Mouse (Mus musculus): ENCODE results near the gene Tmem125. TPM values are rescaled to one million over a fixed set of nuclear protein-coding genes. Genes with fewer than 3 reads are reported as not detected.

Tmem125 gene
- polyA plus RNA-seq, 1 experiment, result 30.3 TPM

DNA sequence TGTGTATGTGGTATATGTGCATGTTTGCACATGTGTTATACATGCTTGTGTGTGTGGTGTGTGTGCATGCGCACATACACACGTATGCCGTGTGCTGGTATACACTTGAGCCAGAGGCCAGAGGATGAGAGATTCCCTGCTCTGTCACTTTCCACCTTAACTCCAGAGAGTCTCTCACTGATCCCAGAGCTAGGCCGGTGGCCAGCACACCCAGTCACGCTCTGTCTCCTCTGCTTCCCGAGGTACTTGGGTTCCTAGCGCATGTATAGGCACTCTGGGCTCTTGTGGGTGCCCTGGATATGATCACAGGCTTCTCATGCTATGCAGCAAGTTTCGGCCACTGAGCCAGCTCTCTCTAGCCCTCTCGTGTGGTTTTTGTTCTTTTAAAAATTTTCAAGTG, 43.1 kb downstream of the Tmem125 start:
- no peaks in the 10 kb centered on the region for H3K36me3 ChIP-seq (ENCODE audit: control insufficient read depth, insufficient read depth, low read length)
- peak; percentile 80 for DNase-seq
- H3K27ac ChIP-seq (ENCODE audit: insufficient read depth, low read depth, low read length), result peak overlapping the region; percentile 13; the same call in 1 of the 2 replicates
- WGBS, result 52% methylated on average over 9 of the region's 9 CpGs
- 0 out of 2 replicates have a peak, but pooled peaks cover 5% of the 10 kb centered on the region for H3K4me1 ChIP-seq (ENCODE audit: control insufficient read depth, insufficient read depth, low read length)
- no peaks in the 10 kb centered on the region for H3K27me3 ChIP-seq (replicated peaks; ENCODE audit: control insufficient read depth, insufficient read depth, low read length)
- no peak overlapping the region for H3K4me3 ChIP-seq (ENCODE audit: insufficient read depth, low read depth, low read length)
- TF ChIP-seq POLR2A (IDR thresholded peaks at IDR 0.05; ENCODE audit: low read depth, low read length) (no peak), CTCF (conservative IDR thresholded peaks at IDR 0.05; ENCODE audit: insufficient read depth, insufficient read length, low read depth, low read length) (no peak)

DNA sequence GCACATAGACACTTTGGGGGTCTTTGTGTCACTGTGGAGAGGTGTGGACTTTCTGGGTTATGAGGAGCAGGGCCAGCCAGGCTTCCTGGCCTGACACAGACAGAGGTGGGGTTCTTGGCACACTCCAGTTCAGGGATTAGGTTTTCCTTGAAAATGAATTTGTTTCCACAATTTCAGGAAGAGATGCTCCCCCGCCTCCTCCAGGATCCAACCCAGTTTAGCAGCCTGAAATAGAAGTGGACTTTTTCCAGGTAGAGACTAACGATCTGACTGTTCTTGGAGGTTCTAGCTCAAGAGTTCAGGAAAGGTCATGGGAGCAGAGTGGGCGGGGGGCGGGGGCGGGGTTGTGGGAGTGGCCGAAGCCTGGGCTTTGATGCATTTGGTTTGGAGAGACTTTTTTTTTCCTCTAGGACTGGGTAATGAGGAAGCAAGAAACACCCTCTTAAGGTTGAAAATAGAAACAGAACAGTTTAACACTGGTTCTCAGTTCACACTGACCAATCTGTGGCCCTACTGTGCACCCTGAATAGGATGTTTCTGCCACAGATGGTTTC, 43.6 kb downstream of the Tmem125 start:
- H3K4me3 ChIP-seq (ENCODE audit: insufficient read depth, low read depth, low read length), result no peak overlapping the region
- no peak for TF ChIP-seq POLR2A (IDR thresholded peaks at IDR 0.05; ENCODE audit: low read depth, low read length)
- no peak for TF ChIP-seq CTCF (conservative IDR thresholded peaks at IDR 0.05; ENCODE audit: insufficient read depth, insufficient read length, low read depth, low read length)
- 0 out of 2 replicates have a peak, but pooled peaks cover 5% of the 10 kb centered on the region for H3K4me1 ChIP-seq (ENCODE audit: control insufficient read depth, insufficient read depth, low read length)
- WGBS, result 17% methylated on average over 6 of the region's 6 CpGs
- peak; percentile 92 for DNase-seq
- H3K27me3 ChIP-seq (replicated peaks; ENCODE audit: control insufficient read depth, insufficient read depth, low read length), result no peaks in the 10 kb centered on the region
- no peaks in the 10 kb centered on the region for H3K36me3 ChIP-seq (ENCODE audit: control insufficient read depth, insufficient read depth, low read length)
- H3K27ac ChIP-seq (ENCODE audit: insufficient read depth, low read depth, low read length), result peak overlapping the region; percentile 13; the same call in 1 of the 2 replicates

Other genes with a start within 250 kb of the Tmem125 start
- 20.1 and 23.7 TPM in 2 replicates for gene Szt2, start 134.8 kb downstream of the Tmem125 start, polyA plus RNA-seq (2012; rRNA removed)
- gene Med8, start 134.7 kb downstream of the Tmem125 start, polyA plus RNA-seq (2012; rRNA removed), result 27.6 and 31.0 TPM in 2 replicates
- gene Elovl1, start 116.0 kb downstream of the Tmem125 start, polyA plus RNA-seq (2012; rRNA removed), result 303 and 333 TPM in 2 replicates
- gene Cdc20, start 106.7 kb downstream of the Tmem125 start, polyA plus RNA-seq (2012; rRNA removed), result 3.1 and 3.6 TPM in 2 replicates
- 0.03 and 0.11 TPM in 2 replicates for gene Mpl, start 86.5 kb downstream of the Tmem125 start, polyA plus RNA-seq (2012; rRNA removed)
- 44.5 and 51.8 TPM in 2 replicates for gene Tie1, start 54.0 kb downstream of the Tmem125 start, polyA plus RNA-seq (2012; rRNA removed)
- gene 2610528J11Rik, start 17.0 kb downstream of the Tmem125 start, polyA plus RNA-seq (2012; rRNA removed), result 166 and 182 TPM in 2 replicates
- 0.06 and 0.08 TPM in 2 replicates for gene Cfap57, start 76.7 kb upstream of the Tmem125 start, polyA plus RNA-seq (2012; rRNA removed)
- 24.0 and 29.4 TPM in 2 replicates for gene Ebna1bp2, start 76.8 kb upstream of the Tmem125 start, polyA plus RNA-seq (2012; rRNA removed)
- not detected in 2 replicates for gene Olfr62, start 114.9 kb upstream of the Tmem125 start, polyA plus RNA-seq (2012; rRNA removed)
- not detected in 2 replicates for gene Olfr1342, start 148.7 kb upstream of the Tmem125 start, polyA plus RNA-seq (2012; rRNA removed)
- gene Olfr1341, start 159.5 kb upstream of the Tmem125 start, polyA plus RNA-seq (2012; rRNA removed), result not detected in 2 replicates
- gene Olfr1340, start 176.1 kb upstream of the Tmem125 start, polyA plus RNA-seq (2012; rRNA removed), result not detected in 2 replicates
- not detected in 2 replicates for gene Olfr1339, start 188.1 kb upstream of the Tmem125 start, polyA plus RNA-seq (2012; rRNA removed)
- gene Olfr1338, start 214.7 kb upstream of the Tmem125 start, polyA plus RNA-seq (2012; rRNA removed), result not detected in 2 replicates
- not detected in 2 replicates for gene Olfr1337, start 238.5 kb upstream of the Tmem125 start, polyA plus RNA-seq (2012; rRNA removed)

Measured in kidney, adult 2 months (tissue).